Mouse (Mus musculus): ENCODE measurements around the gene Tmem273.

The Tmem273 gene

DNA sequence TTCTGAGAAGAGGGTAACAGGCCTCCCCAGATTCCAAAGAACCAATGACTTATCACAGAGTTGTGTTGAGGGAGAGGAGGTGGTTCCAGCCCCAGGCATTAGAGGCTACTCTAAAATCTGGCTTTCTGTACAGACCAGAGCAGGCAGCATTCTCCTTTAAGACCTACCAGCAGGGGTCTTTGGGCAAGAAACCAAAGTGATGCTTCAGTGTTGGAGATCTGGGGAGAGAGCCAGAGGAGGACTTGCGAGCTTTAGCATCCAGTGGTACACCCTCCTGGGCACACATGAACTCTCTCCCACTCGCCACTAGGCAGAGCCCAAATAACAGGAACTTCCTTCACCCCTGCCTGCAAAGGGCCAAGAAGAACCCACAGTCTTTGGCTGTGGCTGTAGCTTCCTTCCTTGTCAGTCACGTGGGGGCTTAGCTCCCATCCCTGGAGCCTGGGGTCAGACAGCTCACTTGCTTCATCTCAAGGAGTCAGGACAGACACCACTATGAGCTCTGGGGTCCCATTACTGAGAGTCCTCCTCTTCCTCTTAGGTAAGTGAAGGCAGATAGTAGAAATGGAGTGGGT, at the start of gene Tmem273:
TSS of gene Tmem273 (plus strand) at position 408 of the 575 bp plus-strand sequence.
- no peak for DNase-seq (ENCODE audit: low spot score)

DNA sequence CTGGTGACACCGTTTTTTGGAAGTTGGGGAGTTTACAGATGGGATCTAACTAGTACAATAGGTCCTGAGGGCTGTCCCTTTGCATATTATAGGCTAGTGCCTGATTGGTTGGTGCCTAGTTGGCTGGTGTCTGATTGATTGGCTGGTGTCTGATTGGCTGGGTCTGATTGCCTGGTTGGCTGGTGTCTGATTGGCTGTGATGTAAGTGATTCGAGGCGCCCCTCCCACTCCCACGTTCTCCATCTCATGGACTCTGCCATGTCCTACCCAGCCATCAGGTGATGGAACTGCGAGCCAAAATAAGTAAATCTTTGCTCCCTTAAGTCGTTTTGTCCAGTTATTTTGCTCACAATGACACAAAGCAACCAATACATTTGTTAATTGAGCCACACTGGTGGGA, 49.2 kb upstream of the Tmem273 start:
- DNase-seq (ENCODE audit: low spot score) = no peak

DNA sequence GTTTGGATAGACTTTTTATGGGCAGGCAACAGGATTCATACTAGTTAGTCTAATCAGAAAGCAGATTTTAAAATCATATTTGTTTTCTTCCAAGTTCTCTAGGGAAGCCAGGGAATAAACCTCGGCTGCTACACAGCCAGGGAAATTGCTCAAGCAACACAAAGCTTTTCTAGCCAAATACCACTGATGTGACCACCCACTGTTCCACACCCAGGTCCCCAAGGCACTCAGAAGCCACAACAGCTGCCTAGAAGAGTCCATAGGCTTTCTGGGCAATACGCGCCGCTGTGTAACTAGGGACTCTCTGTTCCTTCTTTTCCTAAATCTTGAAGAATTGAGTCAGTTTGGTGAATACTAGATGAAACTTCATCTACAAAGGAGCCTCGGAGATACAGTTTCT, 47.2 kb upstream of the Tmem273 start:
- no peak for DNase-seq (ENCODE audit: low spot score)

- DNase-seq (ENCODE audit: low spot score) = no peak
Observed at GRCm38 (mm10) chr14:32748519-32748918, 37.2 kb upstream of the Tmem273 start.

DNA sequence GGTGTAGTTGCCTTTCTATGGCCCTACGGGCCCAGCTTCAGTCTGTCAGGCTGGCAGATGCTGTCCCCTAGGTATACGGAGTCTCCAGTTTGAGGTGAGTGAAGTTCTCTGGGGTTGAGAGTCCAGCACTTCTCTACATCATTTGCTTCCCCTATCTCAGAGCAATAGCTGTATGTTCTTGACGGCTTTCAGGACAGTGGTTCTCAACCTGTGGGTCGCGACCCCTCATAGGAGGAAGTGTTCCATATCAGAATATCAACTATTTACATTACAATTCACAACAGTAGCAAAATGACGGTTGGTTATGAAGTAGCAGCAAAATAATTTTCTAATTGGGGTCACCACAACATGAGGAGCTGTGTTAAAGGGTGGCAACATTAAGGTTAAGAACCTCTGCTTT, 35.0 kb upstream of the Tmem273 start:
- no peak for DNase-seq (ENCODE audit: low spot score)

DNA sequence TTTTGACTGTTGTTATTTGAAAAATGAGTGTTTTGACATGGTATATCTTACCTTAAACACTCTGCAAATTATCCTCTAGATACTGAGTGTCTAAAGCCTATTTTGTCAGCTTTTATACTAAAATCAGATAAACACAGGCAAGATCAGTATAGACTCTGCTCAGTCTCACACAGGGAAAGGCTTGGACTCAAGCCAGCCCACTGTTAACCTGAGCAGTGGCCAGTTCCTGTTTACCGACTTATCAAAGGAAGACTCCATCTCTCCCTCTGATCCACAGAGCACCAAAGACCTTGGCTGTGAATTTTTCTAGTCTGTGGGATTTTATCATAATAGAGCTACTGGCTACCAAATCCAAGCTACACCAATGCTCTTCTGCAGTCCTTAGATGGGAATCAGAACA, 31.5 kb upstream of the Tmem273 start:
- no peak for DNase-seq (ENCODE audit: low spot score)

DNA sequence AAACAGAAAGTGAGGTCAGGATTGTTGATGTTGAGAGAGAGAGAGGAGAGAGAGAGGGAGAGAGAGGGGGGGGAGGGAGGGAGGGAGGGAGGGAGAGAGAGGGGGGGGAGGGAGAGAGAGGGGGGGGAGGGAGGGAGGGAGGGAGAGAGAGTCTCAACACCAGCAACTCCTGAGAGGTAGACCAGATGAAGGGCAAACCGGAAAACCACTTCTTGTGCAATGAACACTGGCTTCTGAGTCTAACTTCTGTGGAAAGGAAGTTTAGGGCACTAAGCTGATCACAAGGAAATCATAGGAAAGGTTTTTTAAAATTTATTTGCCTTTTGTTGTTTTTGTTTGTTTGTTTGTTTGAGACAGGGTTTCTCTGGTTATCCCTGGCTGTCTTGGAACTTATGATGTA, 23.6 kb upstream of the Tmem273 start:
- DNase-seq (ENCODE audit: low spot score) = no peak

DNA sequence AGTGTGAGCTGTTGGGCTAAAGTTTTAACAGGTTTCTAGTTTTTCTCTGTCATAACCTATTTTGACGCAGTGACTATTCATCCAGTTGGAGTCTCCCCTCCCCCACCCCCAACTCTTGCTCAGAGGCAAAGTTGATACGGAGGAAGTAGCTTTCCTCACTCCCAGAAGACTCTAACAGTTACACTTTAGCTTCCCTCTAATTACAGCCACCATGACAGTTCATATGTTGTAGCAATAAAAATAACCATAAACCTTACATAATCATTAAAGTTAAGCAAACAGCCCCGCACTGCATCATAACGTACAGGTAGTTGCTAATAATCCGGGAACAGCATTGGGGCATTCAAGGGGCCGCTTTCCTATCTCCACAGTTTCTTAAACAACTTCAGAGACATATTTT, 15.2 kb upstream of the Tmem273 start:
- no peak for DNase-seq (ENCODE audit: low spot score)

DNA sequence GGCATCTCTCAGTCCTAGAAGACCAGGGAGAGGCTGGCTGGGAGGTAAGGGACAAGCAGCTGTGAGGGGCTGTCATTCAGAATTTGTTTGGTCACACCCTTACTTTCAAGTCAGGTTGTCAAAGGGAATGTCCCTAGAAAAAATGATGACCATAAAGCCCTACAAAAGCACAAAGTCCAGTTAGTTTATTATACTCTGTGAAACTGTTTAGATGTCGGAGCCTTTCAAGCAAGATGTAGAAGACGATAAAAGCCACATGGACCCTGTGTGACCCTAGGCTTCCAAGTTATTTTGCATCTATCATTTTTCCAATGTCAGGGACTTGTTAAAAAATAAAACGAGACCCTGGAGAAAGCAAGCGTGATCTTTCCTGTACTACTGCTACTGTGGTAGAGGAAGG, 13.7 kb upstream of the Tmem273 start:
- no peak for DNase-seq (ENCODE audit: low spot score)

DNA sequence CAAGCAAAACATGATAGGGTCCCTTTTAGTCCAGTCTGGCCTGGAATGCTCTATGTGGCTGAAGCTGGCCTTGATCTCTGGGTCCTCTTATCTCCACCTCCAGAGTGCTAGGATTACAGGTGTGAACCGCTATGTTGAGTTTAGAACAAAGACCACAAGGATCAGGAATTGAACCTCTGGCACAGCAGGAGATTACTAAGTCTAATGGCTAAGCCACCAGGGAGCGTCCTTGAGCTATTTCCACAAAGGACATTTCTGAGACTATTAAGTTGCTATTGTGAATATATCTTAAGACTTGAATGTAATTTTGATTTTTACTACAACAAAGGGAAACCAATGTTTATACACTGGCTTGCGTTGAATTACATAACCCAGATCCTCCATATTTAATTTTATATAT, 13.0 kb upstream of the Tmem273 start:
- DNase-seq (ENCODE audit: low spot score) = peak; percentile 68

GRCm38 (mm10) chr14:32773456-32773855, 12.3 kb upstream of the Tmem273 start:
- no peak for DNase-seq (ENCODE audit: low spot score)

- DNase-seq (ENCODE audit: low spot score) = no peak
Observed at GRCm38 (mm10) chr14:32776077-32776476, 9.7 kb upstream of the Tmem273 start.

- no peak for DNase-seq (ENCODE audit: low spot score)
Observed at GRCm38 (mm10) chr14:32778362-32778761, 7.4 kb upstream of the Tmem273 start.

GRCm38 (mm10) chr14:32782866-32783265, 2.9 kb upstream of the Tmem273 start:
- no peak for DNase-seq (ENCODE audit: low spot score)

DNA sequence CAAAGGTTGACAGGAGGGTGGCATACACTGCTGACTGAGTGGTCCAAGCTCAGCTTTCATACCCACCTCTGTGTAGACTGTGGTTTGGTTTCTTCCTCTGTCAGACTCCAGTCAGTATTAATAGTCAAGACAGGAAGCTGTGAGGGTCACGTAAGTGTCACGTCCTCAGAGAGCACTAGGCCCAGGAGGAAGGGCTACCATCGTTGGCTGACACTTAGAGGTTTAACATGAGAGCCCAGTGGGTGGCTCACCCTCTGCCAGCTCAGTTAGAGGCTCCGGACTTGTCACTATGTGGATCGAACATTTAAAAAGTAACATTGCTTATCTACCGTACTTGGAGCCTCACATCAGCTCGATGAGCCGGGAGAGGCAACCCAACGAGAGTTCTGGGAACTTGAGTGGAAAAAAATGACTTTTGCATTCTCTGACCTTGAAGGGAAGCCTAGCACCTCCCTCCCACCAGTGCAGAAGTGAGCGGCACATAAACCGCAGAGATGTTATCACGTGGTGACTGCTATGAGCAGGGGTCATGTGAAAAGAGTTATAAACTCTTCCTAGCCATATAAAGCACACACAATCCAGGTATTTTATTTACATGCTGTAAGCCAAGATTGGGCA, 1.5 kb upstream of the Tmem273 start:
- DNase-seq (ENCODE audit: low spot score) = no peak

DNA sequence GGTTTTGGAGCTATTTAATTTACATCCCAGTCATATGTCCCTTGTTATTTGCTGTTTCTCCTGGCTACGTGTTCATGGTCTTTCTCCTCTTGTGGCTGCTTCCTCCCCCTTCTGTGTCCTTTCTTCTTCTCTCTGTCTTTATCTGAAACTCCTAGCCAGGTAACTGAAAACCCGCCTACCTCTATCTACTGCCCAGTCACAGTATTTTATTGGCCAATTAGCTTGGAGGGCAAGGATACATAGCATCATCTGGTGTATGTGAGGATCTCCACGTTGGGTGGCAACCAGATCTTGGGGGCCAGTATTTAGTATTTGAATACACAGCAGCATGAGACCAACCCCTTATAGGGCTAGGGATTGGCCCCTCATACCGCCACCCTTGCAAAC, 1.0 kb upstream of the Tmem273 start:
- DNase-seq (ENCODE audit: low spot score) = no peak

DNA sequence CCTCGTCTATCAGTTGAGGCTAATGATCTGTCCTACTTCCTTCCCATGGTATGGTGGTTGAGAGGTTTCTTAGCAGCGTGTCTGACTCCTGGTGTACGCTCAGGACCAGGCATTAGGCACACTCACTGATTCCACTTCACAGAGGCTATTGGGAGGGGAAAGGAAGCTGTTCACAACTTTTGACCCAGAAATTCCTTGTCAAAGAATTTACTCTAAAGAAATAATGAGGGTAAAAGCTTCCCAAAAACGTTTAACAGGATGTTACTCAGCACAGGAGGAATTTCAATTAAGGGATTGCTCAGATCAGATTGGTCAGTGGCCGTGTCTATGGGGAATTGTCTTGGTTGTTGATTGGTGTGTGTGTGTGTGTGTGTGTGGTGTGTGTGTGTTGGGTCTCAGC, 1.9 kb downstream of the Tmem273 start:
- no peak for DNase-seq (ENCODE audit: low spot score)

DNA sequence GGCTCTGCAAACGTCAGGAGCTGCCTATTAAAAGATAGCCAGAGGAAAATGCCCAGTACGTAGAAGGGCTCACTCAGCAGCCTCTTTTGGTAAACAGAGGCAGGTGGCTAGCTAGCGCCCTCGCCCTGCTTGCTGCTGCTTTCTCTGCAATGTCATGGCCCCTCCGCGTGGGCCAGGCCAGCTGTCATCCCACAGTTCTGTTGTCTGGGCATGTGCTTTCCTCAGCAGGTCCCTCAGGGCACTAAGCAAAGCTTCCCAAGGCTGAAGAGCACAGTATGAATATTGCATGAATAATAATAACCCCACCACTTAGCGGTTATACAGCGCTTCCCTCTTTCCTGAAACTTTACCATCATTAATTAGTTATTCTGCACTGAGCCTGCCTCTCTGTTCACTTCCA, 10.6 kb downstream of the Tmem273 start:
- DNase-seq (ENCODE audit: low spot score) = no peak

- DNase-seq (ENCODE audit: low spot score) = no peak
Observed at GRCm38 (mm10) chr14:32797803-32798202, 12.0 kb downstream of the Tmem273 start.

DNA sequence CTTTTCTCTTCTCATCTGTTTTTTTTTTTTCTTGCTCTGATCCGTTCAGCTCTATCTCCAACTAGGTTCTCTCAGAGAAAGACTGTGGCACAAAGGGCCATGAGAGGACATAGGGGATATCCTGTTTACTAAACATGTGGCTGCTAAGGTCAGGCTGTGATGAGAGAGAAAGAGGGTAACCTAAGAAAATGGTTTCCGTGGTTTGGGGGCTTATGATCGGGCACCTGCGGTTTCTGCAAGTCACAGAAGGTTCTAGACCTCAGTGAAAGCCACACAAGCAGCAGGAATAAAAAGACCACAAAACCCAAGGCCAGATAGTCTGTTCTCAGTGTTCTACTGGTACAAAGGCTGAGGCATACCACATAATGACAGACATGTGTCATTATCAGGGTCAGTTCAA, 12.6 kb downstream of the Tmem273 start:
- DNase-seq (ENCODE audit: low spot score) = no peak

DNA sequence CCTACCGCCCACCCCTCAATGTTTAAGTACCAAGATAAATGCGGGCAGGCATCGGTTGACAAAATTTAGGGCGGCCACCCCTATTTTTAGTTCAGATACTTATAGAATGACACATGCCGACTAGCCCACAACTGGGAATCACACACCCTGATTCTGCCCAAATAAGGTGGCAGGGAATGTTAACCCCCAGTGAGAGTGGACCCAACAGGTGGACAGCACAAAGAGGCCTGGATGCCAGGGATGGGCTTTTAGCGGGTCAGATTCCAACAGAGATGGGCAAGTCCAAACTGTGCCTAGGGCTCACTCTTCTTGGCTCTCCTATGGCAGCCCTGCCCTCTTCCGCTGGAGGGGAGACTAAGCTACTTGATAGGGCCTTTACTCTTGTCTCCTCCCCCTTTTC, 14.3 kb downstream of the Tmem273 start:
- no peak for DNase-seq (ENCODE audit: low spot score)

GRCm38 (mm10) chr14:32801016-32801661, 15.4 kb downstream of the Tmem273 start:
- peak; percentile 78 for DNase-seq (ENCODE audit: low spot score)

DNA sequence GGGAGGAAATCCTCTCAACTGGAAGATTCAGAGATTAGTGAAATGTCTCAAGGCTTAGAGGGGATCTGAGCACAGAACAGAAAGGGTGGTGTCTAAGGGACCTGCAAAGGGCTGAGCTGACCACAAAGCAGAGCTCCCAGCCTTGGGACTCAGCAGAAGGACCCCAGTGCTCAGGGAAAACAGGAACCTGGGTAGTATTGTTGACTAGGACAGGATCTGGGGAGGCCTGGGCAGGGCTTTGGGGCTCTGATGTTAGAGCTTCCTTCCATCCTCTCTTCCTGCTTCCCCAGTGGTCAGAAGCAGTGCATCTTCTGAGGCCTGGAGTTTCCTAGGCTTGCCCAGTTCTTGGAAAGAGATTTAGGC, 15.9 kb downstream of the Tmem273 start:
- no peak for DNase-seq (ENCODE audit: low spot score)

GRCm38 (mm10) chr14:32810111-32810510, 24.3 kb downstream of the Tmem273 start:
- DNase-seq (ENCODE audit: low spot score) = no peak
